Mouse (Mus musculus) heart, postnatal 25 days (tissue): ENCODE measurements around the gene Urad. TPM values are rescaled to one million over a fixed set of nuclear protein-coding genes. Genes with fewer than 3 reads are reported as not detected.

ENCODE experiments used
- DNase-seq: peaks from one replicate; pipeline ENCODE4 v3.0.0; 2022; ENCODE audit warnings: low spot score
- intact Hi-C: fragments of 180-260 bp; cut with DNase I; formaldehyde crosslinking; loops from one replicate; pipeline ENCODE4 v1.15.1; 2025
- total RNA-seq, 2 experiments: library from RNA; stranded (reverse); gene quantifications; 2 replicates each; pipeline ENCODE4 v1.2.3; 2021

The Urad gene
- total RNA-seq, 2 experiments from 2014 or later = not detected

GRCm38 (mm10) chr5:147329946-147330345 is 7.7 kb upstream of the Urad start:
- intact Hi-C loops = no loop called here
- DNase-seq = no peak

- intact Hi-C loops = no loop called here
- no peak for DNase-seq
These were observed 5.4 kb upstream of the Urad start for GRCm38 (mm10) chr5:147327636-147328035.

- intact Hi-C loops = no loop called here
- DNase-seq = no peak
These were observed 3.7 kb upstream of the Urad start for GRCm38 (mm10) chr5:147325931-147326330.

- intact Hi-C loops = no loop called here
- DNase-seq = peak; percentile 15
These were observed 1.1 kb upstream of the Urad start for GRCm38 (mm10) chr5:147323237-147323917.

GRCm38 (mm10) chr5:147319653-147320052 is 2.6 kb downstream of the Urad start:
- intact Hi-C loops = loop anchor here (1.0 to 10.0 kb wide), 7 partner anchors 92 to 645 kb away; no protein-coding TSS in a partner anchor
- DNase-seq = no peak

- intact Hi-C loops = loop anchor here (2.0 to 10.0 kb wide), 6 partner anchors 91 to 643 kb away; no protein-coding TSS in a partner anchor
- DNase-seq = no peak
These were observed 4.2 kb downstream of the Urad start for GRCm38 (mm10) chr5:147317991-147318390.

- no peak for DNase-seq
- intact Hi-C loops = loop anchor here (5.0 to 10.0 kb wide), 3 partner anchors 90 to 643 kb away; no protein-coding TSS in a partner anchor
These were observed 4.9 kb downstream of the Urad start for GRCm38 (mm10) chr5:147317321-147317720.

GRCm38 (mm10) chr5:147315432-147316075 is 6.7 kb downstream of the Urad start:
- no peak for DNase-seq
- intact Hi-C loops = loop anchor here (5.0 to 10.0 kb wide), 3 partner anchors 88 to 641 kb away; no protein-coding TSS in a partner anchor

GRCm38 (mm10) chr5:147314646-147315431 is 7.4 kb downstream of the Urad start:
- intact Hi-C loops = loop anchor here (5.0 to 10.0 kb wide), 3 partner anchors 88 to 640 kb away; no protein-coding TSS in a partner anchor

GRCm38 (mm10) chr5:147312830-147313685 is 9.2 kb downstream of the Urad start:
- DNase-seq = no peak
- intact Hi-C loops = loop anchor here (10.0 kb wide), 1 partner anchor 638 kb away; no protein-coding TSS in a partner anchor

More at GRCm38 (mm10) chr5:147314646-147315431, 7.4 kb downstream of the Urad start:
- DNase-seq = no peak

- no peak for DNase-seq
- intact Hi-C loops = loop anchor here (10.0 kb wide), 1 partner anchor 635 kb away; no protein-coding TSS in a partner anchor
These were observed 12.5 kb downstream of the Urad start for GRCm38 (mm10) chr5:147309786-147310185.

GRCm38 (mm10) chr5:147308451-147308850 is 13.8 kb downstream of the Urad start:
- no peak for DNase-seq

GRCm38 (mm10) chr5:147307398-147307785 is 14.8 kb downstream of the Urad start:
- intact Hi-C loops = no loop called here

More at GRCm38 (mm10) chr5:147308451-147308850, 13.8 kb downstream of the Urad start:
- intact Hi-C loops = no loop called here

GRCm38 (mm10) chr5:147306638-147307397 is 15.4 kb downstream of the Urad start, which contains the start of gene Cdx2:
TSS of gene Cdx2 (minus strand) at chr5:147307270.
- DNase-seq = no peak
- intact Hi-C loops = no loop called here

More at GRCm38 (mm10) chr5:147307398-147307785, 14.8 kb downstream of the Urad start:
- DNase-seq = no peak

GRCm38 (mm10) chr5:147305856-147306637 is 16.2 kb downstream of the Urad start:
- DNase-seq = no peak
- intact Hi-C loops = no loop called here

- no peak for DNase-seq
- intact Hi-C loops = no loop called here
These were observed 17.1 kb downstream of the Urad start for GRCm38 (mm10) chr5:147305166-147305565.

GRCm38 (mm10) chr5:147304276-147305155 is 17.7 kb downstream of the Urad start:
- DNase-seq = no peak
- intact Hi-C loops = no loop called here
